Mouse (Mus musculus) heart, postnatal 0 days (tissue): ENCODE measurements around the gene Scaf11.

Experiments
- CTCF ChIP-seq: IDR thresholded peaks from 2 replicates; pipeline ENCODE4 v1.5.1; 2016; ENCODE audit warnings: antibody characterized with exemption, control low read depth, low read depth
- EP300 ChIP-seq: IDR thresholded peaks from 2 replicates; pipeline ENCODE4 v1.6.1; 2016; ENCODE audit warnings: antibody characterized with exemption, low read depth

DNA sequence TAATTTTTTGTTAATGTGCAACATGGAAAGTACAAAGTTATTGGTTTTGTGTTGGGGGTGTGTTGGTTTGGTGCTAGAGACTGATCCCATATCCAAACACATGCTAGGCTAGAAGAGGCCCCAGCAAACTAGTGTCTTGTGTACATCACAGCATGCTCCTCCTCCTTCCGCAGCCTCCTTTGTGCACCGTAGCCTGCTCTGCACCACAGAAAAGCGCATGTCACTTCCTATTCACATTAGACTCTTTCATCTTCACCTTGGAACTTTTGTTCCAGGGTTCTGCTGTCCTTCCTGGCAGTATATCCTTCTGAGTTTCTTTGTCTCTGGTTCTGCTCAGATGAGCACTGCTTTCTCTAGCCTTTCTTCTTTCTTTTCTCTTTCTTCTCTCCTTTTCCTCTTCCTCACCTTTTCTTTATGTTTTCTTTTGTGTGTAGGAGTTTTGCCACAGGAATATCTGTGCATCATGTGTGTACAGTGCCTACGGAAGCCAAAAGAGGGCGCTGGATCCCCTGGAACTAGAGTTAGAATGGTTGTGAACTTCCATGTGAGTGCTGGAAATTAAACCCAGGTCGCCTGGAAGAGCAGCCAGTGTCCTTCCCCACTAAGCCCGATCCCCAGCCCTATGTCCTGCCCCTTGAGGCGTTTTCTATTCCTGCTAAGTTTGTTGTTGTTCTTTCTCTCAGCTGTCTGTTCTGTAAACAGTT is 63.9 kb downstream of the Scaf11 start:
- TF ChIP-seq CTCF (no peak), EP300 (no peak)
